Mouse (Mus musculus) embryonic facial prominence, embryonic 14.5 days (tissue): ENCODE measurements at regions not wholly inside any gene's neighbourhood (a gene's known extent, or its start where the extent isn't known, plus 50 kb on each side); places are given as distances from the start of the nearest gene placed in this dataset.
A peak's percentile ranks its signal among the peaks of the same experiment; 100 is the strongest.

ENCODE experiments used
- ATAC-seq: fragments of 200-750 bp; cut with Nextera tagmentation; 2 replicates; pipeline ENCODE4 v1.8.0; 2017; ENCODE audit warnings: low read depth, moderate number of reproducible peaks, moderate TSS enrichment
- DNase-seq: peaks from one replicate; pipeline ENCODE4 v3.0.0-alpha.2; 2015; ENCODE audit warnings: low spot score
- H3K27ac ChIP-seq: fragments of 300-500 bp; sonication (generic); replicated peaks from 2 replicates; pipeline ENCODE4 v1.5.1; 2014; ENCODE audit warnings: low read depth, mild to moderate bottlenecking, low read length, moderate library complexity
- H3K27me3 ChIP-seq: fragments of 300-500 bp; sonication (generic); replicated peaks from 2 replicates; pipeline ENCODE4 v1.6.1; 2014; ENCODE audit warnings: low read length; ENCODE audit not compliant: control insufficient read depth, insufficient read depth
- H3K36me3 ChIP-seq: fragments of 300-500 bp; sonication (generic); 2 replicates; pipeline ENCODE4 v1.6.1; 2014; ENCODE audit warnings: low read length, mixed read lengths; ENCODE audit not compliant: control insufficient read depth, insufficient read depth
- H3K4me1 ChIP-seq: fragments of 300-500 bp; sonication (generic); 2 replicates; pipeline ENCODE4 v1.6.1; 2014; ENCODE audit warnings: antibody characterized with exemption, low read length; ENCODE audit not compliant: control insufficient read depth, insufficient read depth
- H3K4me2 ChIP-seq: fragments of 300-500 bp; sonication (generic); 2 replicates; pipeline ENCODE4 v1.6.1; 2014; ENCODE audit warnings: low read depth, mild to moderate bottlenecking, low read length, moderate library complexity, mixed read lengths
- H3K4me3 ChIP-seq: fragments of 300-500 bp; sonication (generic); 2 replicates; pipeline ENCODE4 v1.5.1; 2014; ENCODE audit warnings: low read depth, mild to moderate bottlenecking, low read length
- H3K9ac ChIP-seq: fragments of 300-500 bp; sonication (generic); 2 replicates; pipeline ENCODE4 v1.6.1; 2014; ENCODE audit warnings: low read depth, mild to moderate bottlenecking, low read length, moderate library complexity, mixed read lengths
- H3K9me3 ChIP-seq: fragments of 300-500 bp; sonication (generic); 2 replicates; pipeline ENCODE4 v1.6.1; 2016; ENCODE audit warnings: low read length; ENCODE audit not compliant: control insufficient read depth
- WGBS: fragments of 180-500 bp; shearing (Covaris S2); extraction: QIAGEN DNeasy Blood & Tissue Kit; methylation state at CpG from one replicate; pipeline ENCODE4 v1.1.7; 2014; 5-methylcytosine and 5-hydroxymethylcytosine counted together

GRCm38 (mm10) chr10:56545989-56546388 is 168.9 kb downstream of the Gja1 start:
- 54% methylated on average over 3 of the region's 3 CpGs for WGBS
- Histone ChIP-seq H3K4me1 (no peaks in the 10 kb centered on the region), H3K36me3 (no peaks in the 10 kb centered on the region), H3K4me2 (no peak overlapping the region), H3K27me3 (no peaks in the 10 kb centered on the region), H3K9ac (no peak overlapping the region), H3K4me3 (no peak overlapping the region), H3K27ac (no peak overlapping the region), H3K9me3 (0 out of 2 replicates have a peak, but pooled peaks cover 8% of the 10 kb centered on the region)
- DNase-seq: no peak
- no peak for ATAC-seq

GRCm38 (mm10) chr10:56546824-56547223 is 169.7 kb downstream of the Gja1 start:
- Histone ChIP-seq H3K36me3 (no peaks in the 10 kb centered on the region), H3K27ac (no peak overlapping the region), H3K4me1 (no peaks in the 10 kb centered on the region), H3K9me3 (0 out of 2 replicates have a peak, but pooled peaks cover 8% of the 10 kb centered on the region), H3K9ac (no peak overlapping the region), H3K4me3 (no peak overlapping the region), H3K4me2 (no peak overlapping the region), H3K27me3 (no peaks in the 10 kb centered on the region)
- WGBS: 68% methylated on average over 2 of the region's 2 CpGs
- DNase-seq (no peak), ATAC-seq (no peak)

- DNase-seq: no peak
- no peaks in the 10 kb centered on the region for H3K4me1 ChIP-seq
Observed at GRCm38 (mm10) chr10:56547825-56548224, 170.7 kb downstream of the Gja1 start.

GRCm38 (mm10) chr10:56566836-56567442 is 189.8 kb downstream of the Gja1 start:
- no peak for ATAC-seq
- H3K4me2 ChIP-seq: no peak overlapping the region
- no peak overlapping the region for H3K9ac ChIP-seq
- H3K27me3 ChIP-seq: no peaks in the 10 kb centered on the region
- 83% methylated on average over 12 of the region's 12 CpGs for WGBS
- no peak for DNase-seq
- no peaks in the 10 kb centered on the region for H3K36me3 ChIP-seq
- H3K27ac ChIP-seq: no peak overlapping the region
- no peak overlapping the region for H3K4me3 ChIP-seq
- H3K4me1 ChIP-seq: no peaks in the 10 kb centered on the region
- H3K9me3 ChIP-seq: no peaks in the 10 kb centered on the region

More at GRCm38 (mm10) chr10:56547825-56548224, 170.7 kb downstream of the Gja1 start:
- H3K4me2 ChIP-seq: no peak overlapping the region
- no peaks in the 10 kb centered on the region for H3K27me3 ChIP-seq
- H3K4me3 ChIP-seq: no peak overlapping the region
- no peak overlapping the region for H3K9ac ChIP-seq
- no peak for ATAC-seq
- 0 out of 2 replicates have a peak, but pooled peaks cover 8% of the 10 kb centered on the region for H3K9me3 ChIP-seq
- no peaks in the 10 kb centered on the region for H3K36me3 ChIP-seq
- no peak overlapping the region for H3K27ac ChIP-seq
- WGBS: 80% methylated on average over 3 of the region's 4 CpGs

- whole genome bisulfite sequencing: 67% methylated on average over 6 of the region's 6 CpGs
- no peaks in the 10 kb centered on the region for H3K27me3 ChIP-seq
- ATAC-seq: peak; percentile 44; the same call in 1 of the 2 replicates
- no peaks in the 10 kb centered on the region for H3K9me3 ChIP-seq
- no peak overlapping the region for H3K9ac ChIP-seq
- H3K4me1 ChIP-seq: no peaks in the 10 kb centered on the region
- no peak overlapping the region for H3K4me3 ChIP-seq
- no peaks in the 10 kb centered on the region for H3K36me3 ChIP-seq
- no peak overlapping the region for H3K4me2 ChIP-seq
- no peak for DNase-seq
- no peak overlapping the region for H3K27ac ChIP-seq
Observed at GRCm38 (mm10) chr10:56582065-56582464, 204.9 kb downstream of the Gja1 start.

- Histone ChIP-seq H3K4me1 (no peaks in the 10 kb centered on the region), H3K27ac (no peak overlapping the region), H3K36me3 (no peaks in the 10 kb centered on the region), H3K4me2 (no peak overlapping the region), H3K9me3 (no peaks in the 10 kb centered on the region), H3K4me3 (no peak overlapping the region), H3K9ac (no peak overlapping the region), H3K27me3 (no peaks in the 10 kb centered on the region)
- no peak for DNase-seq
- no peak for ATAC-seq
- 56% methylated on average over 2 of the region's 2 CpGs for WGBS
Observed at GRCm38 (mm10) chr10:56587205-56587604, 210.1 kb downstream of the Gja1 start.

GRCm38 (mm10) chr10:56597382-56597781 is 220.3 kb downstream of the Gja1 start:
- no peaks in the 10 kb centered on the region for H3K27me3 ChIP-seq
- no peak overlapping the region for H3K9ac ChIP-seq
- WGBS: 52% methylated on average over 5 of the region's 5 CpGs
- H3K4me2 ChIP-seq: no peak overlapping the region
- no peaks in the 10 kb centered on the region for H3K4me1 ChIP-seq
- no peaks in the 10 kb centered on the region for H3K9me3 ChIP-seq
- ATAC-seq (no peak), DNase-seq (no peak)
- H3K36me3 ChIP-seq: no peaks in the 10 kb centered on the region
- H3K4me3 ChIP-seq: no peak overlapping the region
- no peak overlapping the region for H3K27ac ChIP-seq

GRCm38 (mm10) chr10:56598191-56598590 is 221.1 kb downstream of the Gja1 start:
- Histone ChIP-seq H3K4me2 (no peak overlapping the region), H3K27ac (no peak overlapping the region), H3K27me3 (no peaks in the 10 kb centered on the region), H3K36me3 (no peaks in the 10 kb centered on the region), H3K4me3 (no peak overlapping the region), H3K9ac (no peak overlapping the region), H3K9me3 (no peaks in the 10 kb centered on the region), H3K4me1 (no peaks in the 10 kb centered on the region)
- peak; percentile 59 for DNase-seq
- ATAC-seq: no peak
- WGBS: 74% methylated on average over 3 of the region's 3 CpGs

- 67% methylated on average over 4 of the region's 4 CpGs for WGBS
- H3K27ac ChIP-seq: no peak overlapping the region
- no peaks in the 10 kb centered on the region for H3K4me1 ChIP-seq
- ATAC-seq (no peak), DNase-seq (no peak)
- H3K36me3 ChIP-seq: no peaks in the 10 kb centered on the region
- H3K27me3 ChIP-seq: no peaks in the 10 kb centered on the region
- no peak overlapping the region for H3K4me3 ChIP-seq
- no peak overlapping the region for H3K4me2 ChIP-seq
- no peaks in the 10 kb centered on the region for H3K9me3 ChIP-seq
- no peak overlapping the region for H3K9ac ChIP-seq
Observed at GRCm38 (mm10) chr10:56599923-56600322, 222.8 kb downstream of the Gja1 start.
